Mouse (Mus musculus): ENCODE results near the gene Fam19a5. TPM values are rescaled to one million over a fixed set of nuclear protein-coding genes. Genes with fewer than 3 reads are reported as not detected.

The Fam19a5 gene
- total RNA-seq (2015) (not detected in 2 replicates), total RNA-seq (2017) (not detected in 2 replicates)

DNA sequence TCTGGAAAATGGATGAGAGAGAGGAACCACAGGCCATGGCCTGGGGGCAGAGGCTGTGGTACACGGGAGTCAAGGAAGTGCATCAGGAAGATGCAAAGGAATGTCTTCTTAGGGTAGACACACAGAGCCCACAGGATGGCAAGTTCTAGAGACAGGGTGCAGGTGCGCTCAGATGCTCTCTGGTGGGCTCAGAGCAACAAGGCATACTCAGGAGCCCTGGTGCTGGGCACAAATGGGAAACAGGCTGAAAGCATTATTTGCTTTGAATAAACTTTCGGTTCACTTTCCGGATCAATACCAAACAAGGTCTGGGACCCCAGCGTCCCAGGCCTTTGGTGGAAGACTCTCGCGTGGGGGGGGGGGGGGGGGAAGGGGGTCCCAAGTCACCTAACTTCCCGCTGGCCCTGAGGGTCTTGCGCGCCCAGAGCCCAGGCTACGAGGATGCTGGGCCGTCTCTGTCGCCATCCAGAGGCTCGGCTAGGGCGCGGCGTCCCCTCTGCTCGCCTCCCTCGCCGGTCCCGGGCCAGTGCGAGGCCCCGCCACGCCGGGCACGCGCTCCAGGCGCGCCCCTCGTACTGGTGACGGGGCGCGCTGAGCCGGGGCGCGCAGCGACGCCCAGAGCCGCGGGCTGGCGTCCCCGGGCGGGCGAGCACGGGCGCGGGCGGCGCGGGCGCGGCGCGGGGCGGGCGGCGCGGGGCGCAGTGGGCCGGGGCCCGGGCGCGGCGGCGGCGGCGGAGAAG lies at the start of gene Fam19a5:
Gene Fam19a5, plus strand, starts transcription at position 701 of the 740 bp plus-strand sequence.
- no peak for ATAC-seq (ENCODE audit: poor library complexity, severe bottlenecking)

GRCm38 (mm10) chr15:87501737-87502136 lies 42.4 kb upstream of the Fam19a5 start:
- no peak for ATAC-seq (ENCODE audit: poor library complexity, severe bottlenecking)

DNA sequence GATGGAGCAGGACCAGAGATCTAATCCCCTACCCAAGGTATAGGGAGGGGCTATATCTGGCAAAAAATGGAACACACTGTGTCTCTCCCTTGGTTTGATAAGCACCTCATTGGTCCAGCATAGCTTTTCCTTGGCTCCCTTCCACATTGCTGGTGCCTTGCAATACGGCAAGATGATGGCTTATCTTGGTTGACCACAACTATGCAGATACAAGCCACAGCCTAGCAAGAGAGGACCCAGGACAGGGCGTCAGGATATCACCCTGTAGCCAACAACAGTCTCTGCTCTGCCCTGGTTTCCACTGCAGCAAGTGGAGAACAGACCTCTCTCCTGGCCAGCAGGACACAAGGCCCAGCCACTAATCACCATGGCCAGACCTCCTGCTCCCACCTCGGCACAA lies 36.8 kb upstream of the Fam19a5 start:
- no peak for ATAC-seq (ENCODE audit: poor library complexity, severe bottlenecking)

GRCm38 (mm10) chr15:87510886-87511285 lies 33.2 kb upstream of the Fam19a5 start:
- ATAC-seq (ENCODE audit: poor library complexity, severe bottlenecking) = no peak

- ATAC-seq (ENCODE audit: poor library complexity, severe bottlenecking) = no peak
These were observed 25.9 kb upstream of the Fam19a5 start for GRCm38 (mm10) chr15:87518161-87518560.

DNA sequence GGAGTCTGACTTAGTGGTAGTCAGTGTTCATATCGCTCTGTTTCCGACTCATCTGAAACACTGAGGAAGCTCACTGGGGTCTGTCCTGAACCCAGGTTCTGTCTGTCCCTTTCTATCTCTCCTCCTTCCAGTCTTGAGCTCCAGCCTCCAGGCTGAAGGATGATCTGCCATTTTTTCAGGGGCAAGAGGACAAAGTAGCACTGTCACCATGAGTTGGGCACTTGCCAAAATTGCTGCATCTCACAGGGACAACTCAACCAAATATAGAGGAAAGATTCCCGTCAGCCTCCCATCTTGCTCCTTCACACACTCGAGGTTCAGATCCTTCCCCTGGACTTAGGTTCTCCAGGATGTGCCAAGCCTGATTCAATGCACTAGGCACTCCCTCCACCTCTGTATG lies 14.8 kb upstream of the Fam19a5 start:
- ATAC-seq (ENCODE audit: poor library complexity, severe bottlenecking) = no peak

DNA sequence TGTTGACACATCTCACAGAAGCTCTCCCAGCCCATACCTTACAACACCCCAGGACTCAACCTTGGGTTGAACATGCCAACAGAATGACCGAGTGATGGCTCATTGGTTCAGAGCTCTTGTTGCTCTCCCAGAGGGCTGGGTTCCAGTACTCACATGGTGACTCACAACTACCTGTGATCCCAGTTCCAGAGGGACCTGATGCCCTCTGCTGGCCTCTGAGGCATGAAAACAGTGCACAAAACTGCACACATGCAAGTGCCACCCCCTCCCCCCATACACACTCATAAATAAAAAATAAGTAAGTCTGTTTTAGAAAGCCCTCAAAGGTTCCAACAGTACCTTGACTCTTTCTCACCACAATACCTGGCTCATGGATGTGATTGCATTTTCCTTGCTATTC lies 2.4 kb upstream of the Fam19a5 start:
- no peak for ATAC-seq (ENCODE audit: poor library complexity, severe bottlenecking)

DNA sequence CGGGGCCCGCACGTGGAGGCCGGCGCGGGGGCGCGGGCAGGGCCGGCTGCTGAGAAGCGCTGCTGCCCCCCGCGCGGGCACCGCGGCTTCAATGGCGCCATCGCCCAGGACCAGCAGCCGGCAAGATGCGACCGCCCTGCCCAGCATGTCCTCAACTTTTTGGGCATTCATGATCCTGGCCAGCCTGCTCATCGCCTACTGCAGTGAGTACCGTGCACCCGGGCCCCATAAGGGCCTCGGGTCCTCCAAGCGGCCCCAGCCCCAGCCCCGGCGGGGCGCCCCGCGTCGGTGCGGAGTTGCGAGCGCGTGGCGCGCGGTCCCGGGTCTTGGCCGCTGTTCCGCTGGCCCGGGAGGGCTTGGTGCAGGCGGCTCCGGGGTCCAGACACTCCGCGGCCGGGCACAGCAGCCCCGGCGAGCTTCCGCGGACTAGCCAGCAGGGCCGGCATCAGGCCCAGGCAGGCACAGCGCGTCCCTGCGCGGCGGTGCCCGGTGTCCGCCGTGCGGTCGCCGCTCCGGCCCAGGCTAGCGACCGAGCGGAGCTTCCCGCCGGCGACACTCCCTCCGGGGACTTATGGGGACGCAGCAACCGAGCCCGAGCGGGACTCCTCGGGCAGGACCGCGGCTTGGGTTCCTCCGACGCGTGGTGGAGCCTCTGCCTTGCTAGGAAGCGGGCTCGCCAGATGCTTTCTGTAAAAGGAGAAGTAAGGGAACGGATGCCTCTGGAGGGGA lies 466 bp downstream of the Fam19a5 start:
- no peak for ATAC-seq (ENCODE audit: poor library complexity, severe bottlenecking)

DNA sequence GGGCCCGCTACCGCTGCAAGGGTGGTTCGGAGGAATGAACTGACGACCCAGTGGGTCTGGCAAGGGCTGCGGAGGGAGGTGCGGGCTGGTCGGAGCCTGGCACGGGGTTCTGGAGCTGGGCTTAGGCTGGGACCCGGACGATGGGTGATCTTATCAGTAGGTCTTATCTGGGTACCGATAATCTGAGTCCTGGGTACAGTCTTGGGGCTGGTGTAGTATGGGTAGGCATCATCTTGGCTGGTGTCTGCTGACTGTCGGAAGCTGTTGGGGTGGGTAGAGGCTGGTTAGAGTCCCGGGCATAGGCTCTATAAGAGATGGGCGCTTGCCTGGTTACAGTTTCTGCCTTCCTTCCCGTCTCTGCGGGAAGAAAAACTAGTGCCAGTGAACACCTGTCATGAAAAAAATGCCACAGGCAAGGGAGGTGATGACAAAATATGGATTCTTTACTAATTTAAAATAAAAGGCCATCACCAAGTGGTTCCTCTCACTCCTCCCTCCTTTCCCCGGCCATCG lies 1.1 kb downstream of the Fam19a5 start:
- no peak for ATAC-seq (ENCODE audit: poor library complexity, severe bottlenecking)

- no peak for ATAC-seq (ENCODE audit: poor library complexity, severe bottlenecking)
These were observed 1.7 kb downstream of the Fam19a5 start for GRCm38 (mm10) chr15:87545731-87546360.

DNA sequence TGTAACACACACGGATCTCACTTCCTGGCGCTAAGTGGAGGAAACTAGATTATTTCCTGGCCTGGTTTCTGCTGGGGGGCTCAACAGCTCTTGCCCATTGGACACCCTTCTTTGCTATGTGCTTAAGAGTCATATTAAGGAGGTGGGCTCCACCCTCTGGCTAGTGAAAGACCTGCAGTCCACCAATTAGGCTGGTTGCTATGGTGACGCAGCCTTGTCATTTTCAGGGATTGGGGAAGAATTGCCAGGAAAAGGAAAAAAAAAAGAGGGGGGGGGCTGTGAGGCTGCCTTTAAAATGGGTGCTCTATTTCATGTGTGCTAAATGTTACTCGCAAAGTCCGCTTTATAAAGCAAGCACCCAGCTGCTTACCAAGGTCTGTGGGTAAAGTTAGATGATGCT lies 2.9 kb downstream of the Fam19a5 start:
- no peak for ATAC-seq (ENCODE audit: poor library complexity, severe bottlenecking)

GRCm38 (mm10) chr15:87549724-87550123 lies 5.6 kb downstream of the Fam19a5 start:
- ATAC-seq (ENCODE audit: poor library complexity, severe bottlenecking) = no peak

DNA sequence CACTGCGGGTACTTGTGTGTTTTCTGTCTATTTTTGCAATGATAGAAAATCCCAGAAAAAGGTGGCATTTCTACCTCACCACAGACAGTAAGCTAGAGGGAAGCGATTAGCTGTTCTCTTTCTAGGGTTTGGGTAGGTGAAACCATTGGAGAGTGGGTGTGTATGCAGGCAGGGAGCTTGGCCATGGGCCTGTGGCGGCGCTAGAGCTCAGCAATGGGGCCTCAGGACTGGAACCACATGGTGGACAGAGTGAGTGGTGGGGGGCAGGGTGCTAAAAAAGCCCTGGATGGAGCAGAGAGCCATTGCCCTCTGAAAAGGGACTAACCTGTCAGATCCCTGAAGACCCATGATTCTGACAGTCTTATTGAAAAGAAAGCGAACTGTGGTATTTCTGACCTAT lies 6.7 kb downstream of the Fam19a5 start:
- no peak for ATAC-seq (ENCODE audit: poor library complexity, severe bottlenecking)

DNA sequence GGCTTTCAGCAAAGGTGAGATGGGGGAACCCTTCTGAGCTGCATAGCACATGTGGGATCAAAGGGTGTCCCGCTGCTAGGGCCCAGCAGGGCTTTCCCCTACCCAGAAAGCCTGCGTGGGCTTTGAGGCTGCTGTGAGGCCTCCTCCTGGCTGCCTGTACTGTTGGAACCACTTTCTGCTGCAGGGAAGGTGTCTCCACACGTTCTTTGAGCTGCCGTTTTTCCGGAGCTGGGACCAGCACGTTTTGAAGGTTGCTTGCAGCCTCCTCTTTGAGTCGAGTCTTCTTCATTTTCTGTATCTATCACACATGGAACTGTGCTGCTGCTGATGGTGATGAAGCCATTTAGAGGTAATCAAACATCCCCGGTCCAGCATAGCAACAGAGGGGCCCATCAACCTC lies 7.5 kb downstream of the Fam19a5 start:
- ATAC-seq (ENCODE audit: poor library complexity, severe bottlenecking) = no peak

- ATAC-seq (ENCODE audit: poor library complexity, severe bottlenecking) = no peak
These were observed 11.7 kb downstream of the Fam19a5 start for GRCm38 (mm10) chr15:87555811-87556210.

DNA sequence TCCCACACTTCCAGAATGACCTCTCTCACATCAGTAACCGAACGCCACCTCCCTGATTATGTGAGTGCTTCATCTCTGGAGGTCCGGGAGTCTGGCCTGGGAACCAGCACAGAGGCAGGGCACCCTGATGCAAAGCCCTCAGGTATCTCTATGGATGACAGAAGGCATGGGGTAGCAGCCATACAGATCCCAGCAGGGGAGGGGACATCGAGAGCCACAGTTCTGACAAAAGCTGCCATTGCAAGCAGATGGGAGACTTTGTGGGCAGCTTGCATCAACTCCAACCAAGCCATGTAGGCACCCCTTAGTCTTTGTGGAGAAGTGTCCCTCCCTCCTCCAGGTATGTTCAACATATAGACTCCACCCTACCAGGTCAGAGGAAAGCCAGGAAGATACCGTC lies 20.2 kb downstream of the Fam19a5 start:
- no peak for ATAC-seq (ENCODE audit: poor library complexity, severe bottlenecking)

GRCm38 (mm10) chr15:87566040-87566929 lies 22.2 kb downstream of the Fam19a5 start:
- no peak for ATAC-seq (ENCODE audit: poor library complexity, severe bottlenecking)

GRCm38 (mm10) chr15:87570182-87570581 lies 26.1 kb downstream of the Fam19a5 start:
- no peak for ATAC-seq (ENCODE audit: poor library complexity, severe bottlenecking)

GRCm38 (mm10) chr15:87579861-87580260 lies 35.8 kb downstream of the Fam19a5 start:
- no peak for ATAC-seq (ENCODE audit: poor library complexity, severe bottlenecking)

DNA sequence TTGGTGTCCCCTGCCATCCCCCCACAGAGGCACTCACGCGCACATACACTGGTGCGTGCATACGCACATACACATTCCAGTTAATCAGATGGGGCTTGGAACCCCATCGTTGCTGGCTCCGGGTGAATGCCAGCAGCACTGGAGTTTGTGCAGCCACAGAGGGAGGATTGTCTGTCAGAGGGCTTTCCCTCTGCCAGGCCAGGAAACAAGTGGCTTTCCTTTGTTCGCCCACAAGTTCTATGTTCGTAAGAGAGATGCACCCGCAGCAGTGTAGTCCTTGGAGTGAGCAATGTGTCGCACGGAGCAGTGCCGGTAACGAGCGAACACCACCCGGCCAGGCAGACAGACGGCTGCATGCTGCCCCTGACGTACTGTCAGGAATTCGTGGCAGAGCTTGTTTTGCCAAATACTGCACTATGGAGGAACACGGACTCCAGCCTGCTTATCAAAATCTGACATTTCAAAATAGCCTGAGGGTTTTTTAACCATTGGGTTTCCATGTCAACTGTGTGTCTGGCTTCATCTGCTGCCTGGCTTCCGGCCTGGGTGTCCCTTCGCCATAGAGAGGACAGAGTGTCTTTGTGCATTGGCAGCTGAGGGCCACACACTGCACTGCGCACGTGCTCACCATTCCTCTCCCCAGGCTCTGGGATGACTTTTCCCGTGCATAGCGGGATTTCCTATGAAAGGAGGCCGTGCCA lies 40.0 kb downstream of the Fam19a5 start:
- no peak for ATAC-seq (ENCODE audit: poor library complexity, severe bottlenecking)

All from megakaryocyte, adult 5-6 weeks (primary cell).